Mouse (Mus musculus): ENCODE measurements around the gene Pde10a. TPM values are rescaled to one million over a fixed set of nuclear protein-coding genes. Genes with fewer than 3 reads are reported as not detected.
A peak's percentile ranks its signal among the peaks of the same experiment; 100 is the strongest.

Gene Pde10a
- polyA plus RNA-seq, 1 experiment = 0.34 TPM

DNA sequence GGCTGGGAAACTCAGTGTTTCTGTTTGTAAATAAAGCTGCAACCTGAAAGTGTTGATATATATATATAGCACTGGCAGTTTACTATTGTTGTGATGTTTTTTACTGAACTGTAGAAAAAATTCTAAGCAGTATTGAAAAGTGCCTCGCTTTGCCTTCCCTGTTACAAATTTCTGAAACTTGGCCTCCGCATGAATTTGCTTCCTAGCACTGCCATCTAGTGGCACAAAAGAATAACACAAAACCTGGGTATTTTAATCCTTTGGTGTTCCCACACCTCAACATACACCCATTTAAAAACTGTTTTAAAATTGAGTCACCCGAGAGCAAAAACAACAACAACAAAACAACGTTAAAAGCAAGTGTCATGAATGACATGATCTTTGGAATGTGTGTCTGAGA is 411.4 kb downstream of the Pde10a start:
- Histone ChIP-seq H3K36me3 (ENCODE audit: control insufficient read depth, insufficient read depth) (no peaks in the 10 kb centered on the region), H3K4me3 (no peak overlapping the region), H3K4me2 (ENCODE audit: low read depth) (no peak overlapping the region), H3K27me3 (ENCODE audit: control insufficient read depth, insufficient read depth, insufficient read length) (peaks cover 29% of the 10 kb centered on the region), H3ac (ENCODE audit: control insufficient read depth, insufficient read length) (no peak overlapping the region), H3K79me2 (ENCODE audit: control insufficient read depth, insufficient read depth) (no peaks in the 10 kb centered on the region)
- TF ChIP-seq POLR2A (IDR thresholded peaks at IDR 0.05; ENCODE audit: insufficient read length, low read depth) (no peak), MYOG (IDR thresholded peaks at IDR 0.05; ENCODE audit: control insufficient read depth in 1 of 3, insufficient read depth in 1 of 3, insufficient read length in 2 of 3, low read depth in 2 of 3) (no peak)

GRCm38 (mm10) chr17:8951588-8951987 is 426.4 kb downstream of the Pde10a start:
- TF ChIP-seq POLR2A (IDR thresholded peaks at IDR 0.05; ENCODE audit: insufficient read length, low read depth) (no peak), REST (IDR thresholded peaks at IDR 0.05; ENCODE audit: insufficient read depth, insufficient read length) (no peak), MYOG (IDR thresholded peaks at IDR 0.05; ENCODE audit: control insufficient read depth in 1 of 3, insufficient read depth in 1 of 3, insufficient read length in 2 of 3, low read depth in 2 of 3) (peak in 2 of 3 experiments; percentile 66 to 67), POLR2AphosphoS2 (IDR thresholded peaks at IDR 0.05; ENCODE audit: insufficient read length, low read depth) (no peak), CEBPB (IDR thresholded peaks at IDR 0.05; ENCODE audit: insufficient read depth, poor library complexity, severe bottlenecking) (no peak), TCF3 (IDR thresholded peaks at IDR 0.05; ENCODE audit: insufficient read length, low read depth) (no peak), TCF12 (IDR thresholded peaks at IDR 0.05; ENCODE audit: insufficient read depth, poor library complexity, severe bottlenecking) (no peak), USF1 (IDR thresholded peaks at IDR 0.05; ENCODE audit: low read depth) (no peak), MAX (IDR thresholded peaks at IDR 0.05; ENCODE audit: low read depth) (no peak), SRF (IDR thresholded peaks at IDR 0.05; ENCODE audit: control insufficient read depth, insufficient read length, low read depth) (no peak), E2F4 (IDR thresholded peaks at IDR 0.05; ENCODE audit: insufficient read depth) (no peak), MYOD1 (IDR thresholded peaks at IDR 0.05; ENCODE audit: control insufficient read depth in 1 of 3, insufficient read length in 2 of 3, low read depth in 2 of 3) (peak in 2 of 3 experiments; percentile 35 to 71)
- Histone ChIP-seq H3K27me3 (ENCODE audit: control insufficient read depth, insufficient read depth, insufficient read length) (no peaks in the 10 kb centered on the region), H3K79me2 (ENCODE audit: control insufficient read depth, insufficient read depth) (no peaks in the 10 kb centered on the region), H3K4me2 (ENCODE audit: low read depth) (no peak overlapping the region), H3K4me3 (no peak overlapping the region), H3K36me3 (ENCODE audit: control insufficient read depth, insufficient read depth) (no peaks in the 10 kb centered on the region), H3ac (ENCODE audit: control insufficient read depth, insufficient read length) (no peak overlapping the region)

- no peaks in the 10 kb centered on the region for H3K36me3 ChIP-seq (ENCODE audit: control insufficient read depth, insufficient read depth)
- TF ChIP-seq CEBPB (IDR thresholded peaks at IDR 0.05; ENCODE audit: insufficient read depth, poor library complexity, severe bottlenecking) = no peak
- no peak for TF ChIP-seq POLR2AphosphoS2 (IDR thresholded peaks at IDR 0.05; ENCODE audit: insufficient read length, low read depth)
- TF ChIP-seq TCF12 (IDR thresholded peaks at IDR 0.05; ENCODE audit: insufficient read depth, poor library complexity, severe bottlenecking) = no peak
- no peak for TF ChIP-seq E2F4 (IDR thresholded peaks at IDR 0.05; ENCODE audit: insufficient read depth)
- no peak for TF ChIP-seq MYOD1 (IDR thresholded peaks at IDR 0.05; ENCODE audit: control insufficient read depth in 1 of 3, insufficient read length in 2 of 3, low read depth in 2 of 3)
- TF ChIP-seq TCF3 (IDR thresholded peaks at IDR 0.05; ENCODE audit: insufficient read length, low read depth) = no peak
- TF ChIP-seq MYOG (IDR thresholded peaks at IDR 0.05; ENCODE audit: control insufficient read depth in 1 of 3, insufficient read depth in 1 of 3, insufficient read length in 2 of 3, low read depth in 2 of 3) = no peak
- TF ChIP-seq REST (IDR thresholded peaks at IDR 0.05; ENCODE audit: insufficient read depth, insufficient read length) = no peak
- TF ChIP-seq SRF (IDR thresholded peaks at IDR 0.05; ENCODE audit: control insufficient read depth, insufficient read length, low read depth) = no peak
- no peak for TF ChIP-seq MAX (IDR thresholded peaks at IDR 0.05; ENCODE audit: low read depth)
- TF ChIP-seq USF1 (IDR thresholded peaks at IDR 0.05; ENCODE audit: low read depth) = no peak
- no peak for TF ChIP-seq POLR2A (IDR thresholded peaks at IDR 0.05; ENCODE audit: insufficient read length, low read depth)
Observed at GRCm38 (mm10) chr17:8952951-8953350, 427.8 kb downstream of the Pde10a start.

DNA sequence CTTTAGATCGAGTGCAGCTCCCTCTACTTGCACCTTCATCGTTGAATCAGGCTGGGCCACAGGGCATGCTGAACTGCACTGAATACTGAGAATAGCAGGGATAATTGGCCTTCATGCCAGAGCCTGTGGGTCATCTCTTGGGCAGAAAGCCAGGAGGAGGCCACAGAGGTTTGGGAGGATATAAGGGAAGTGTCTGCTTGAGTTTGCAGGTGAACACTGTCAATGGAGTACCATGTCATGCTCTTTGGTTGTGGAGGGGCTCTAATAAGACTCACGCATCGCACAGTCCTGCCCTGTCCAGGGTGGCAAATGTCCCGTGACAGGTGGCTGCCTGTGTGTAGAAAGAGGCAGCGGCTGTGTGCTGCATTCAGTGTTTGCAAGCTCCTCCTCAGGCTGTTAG is 433.0 kb downstream of the Pde10a start:
- Histone ChIP-seq H3K4me3 (no peak overlapping the region), H3ac (ENCODE audit: control insufficient read depth, insufficient read length) (no peak overlapping the region), H3K79me2 (ENCODE audit: control insufficient read depth, insufficient read depth) (no peaks in the 10 kb centered on the region), H3K36me3 (ENCODE audit: control insufficient read depth, insufficient read depth) (no peaks in the 10 kb centered on the region), H3K27me3 (ENCODE audit: control insufficient read depth, insufficient read depth, insufficient read length) (no peaks in the 10 kb centered on the region), H3K4me2 (ENCODE audit: low read depth) (no peak overlapping the region)
- TF ChIP-seq E2F4 (IDR thresholded peaks at IDR 0.05; ENCODE audit: insufficient read depth) (no peak), MYOD1 (IDR thresholded peaks at IDR 0.05; ENCODE audit: control insufficient read depth in 1 of 3, insufficient read length in 2 of 3, low read depth in 2 of 3) (peak in 1 of 3 experiments; percentile 49)

More at GRCm38 (mm10) chr17:8952951-8953350, 427.8 kb downstream of the Pde10a start:
- no peak overlapping the region for H3ac ChIP-seq (ENCODE audit: control insufficient read depth, insufficient read length)
- no peaks in the 10 kb centered on the region for H3K79me2 ChIP-seq (ENCODE audit: control insufficient read depth, insufficient read depth)
- no peak overlapping the region for H3K4me2 ChIP-seq (ENCODE audit: low read depth)
- H3K4me3 ChIP-seq = no peak overlapping the region
- H3K27me3 ChIP-seq (ENCODE audit: control insufficient read depth, insufficient read depth, insufficient read length) = no peaks in the 10 kb centered on the region

- Histone ChIP-seq H3K36me3 (ENCODE audit: control insufficient read depth, insufficient read depth) (no peaks in the 10 kb centered on the region), H3K4me3 (no peak overlapping the region), H3ac (ENCODE audit: control insufficient read depth, insufficient read length) (no peak overlapping the region), H3K27me3 (ENCODE audit: control insufficient read depth, insufficient read depth, insufficient read length) (no peaks in the 10 kb centered on the region), H3K79me2 (ENCODE audit: control insufficient read depth, insufficient read depth) (no peaks in the 10 kb centered on the region), H3K4me2 (ENCODE audit: low read depth) (no peak overlapping the region)
- TF ChIP-seq SRF (IDR thresholded peaks at IDR 0.05; ENCODE audit: control insufficient read depth, insufficient read length, low read depth) = no peak
- TF ChIP-seq MAX (IDR thresholded peaks at IDR 0.05; ENCODE audit: low read depth) = no peak
- TF ChIP-seq TCF3 (IDR thresholded peaks at IDR 0.05; ENCODE audit: insufficient read length, low read depth) = no peak
- no peak for TF ChIP-seq REST (IDR thresholded peaks at IDR 0.05; ENCODE audit: insufficient read depth, insufficient read length)
- TF ChIP-seq CEBPB (IDR thresholded peaks at IDR 0.05; ENCODE audit: insufficient read depth, poor library complexity, severe bottlenecking) = no peak
- no peak for TF ChIP-seq USF1 (IDR thresholded peaks at IDR 0.05; ENCODE audit: low read depth)
- TF ChIP-seq POLR2AphosphoS2 (IDR thresholded peaks at IDR 0.05; ENCODE audit: insufficient read length, low read depth) = no peak
- TF ChIP-seq POLR2A (IDR thresholded peaks at IDR 0.05; ENCODE audit: insufficient read length, low read depth) = no peak
- TF ChIP-seq E2F4 (IDR thresholded peaks at IDR 0.05; ENCODE audit: insufficient read depth) = no peak
- no peak for TF ChIP-seq TCF12 (IDR thresholded peaks at IDR 0.05; ENCODE audit: insufficient read depth, poor library complexity, severe bottlenecking)
- no peak for TF ChIP-seq MYOD1 (IDR thresholded peaks at IDR 0.05; ENCODE audit: control insufficient read depth in 1 of 3, insufficient read length in 2 of 3, low read depth in 2 of 3)
- TF ChIP-seq MYOG (IDR thresholded peaks at IDR 0.05; ENCODE audit: control insufficient read depth in 1 of 3, insufficient read depth in 1 of 3, insufficient read length in 2 of 3, low read depth in 2 of 3) = no peak
Observed at GRCm38 (mm10) chr17:8960386-8960785, 435.2 kb downstream of the Pde10a start.

Measured in myocyte (in vitro differentiated cells).